Mouse (Mus musculus) lung, postnatal 10 days (tissue): ENCODE measurements around the gene Parvb.
A peak's percentile ranks its signal among the peaks of the same experiment; 100 is the strongest.
"Not testable (repeated sequence)": the region's sequence is repeated elsewhere in the genome, so short reads cannot be mapped to it uniquely, and the experiment has no call there.

ENCODE experiments used
- DNase-seq: peaks from one replicate; pipeline ENCODE4 v3.0.0; 2021

Parvb gene

DNA sequence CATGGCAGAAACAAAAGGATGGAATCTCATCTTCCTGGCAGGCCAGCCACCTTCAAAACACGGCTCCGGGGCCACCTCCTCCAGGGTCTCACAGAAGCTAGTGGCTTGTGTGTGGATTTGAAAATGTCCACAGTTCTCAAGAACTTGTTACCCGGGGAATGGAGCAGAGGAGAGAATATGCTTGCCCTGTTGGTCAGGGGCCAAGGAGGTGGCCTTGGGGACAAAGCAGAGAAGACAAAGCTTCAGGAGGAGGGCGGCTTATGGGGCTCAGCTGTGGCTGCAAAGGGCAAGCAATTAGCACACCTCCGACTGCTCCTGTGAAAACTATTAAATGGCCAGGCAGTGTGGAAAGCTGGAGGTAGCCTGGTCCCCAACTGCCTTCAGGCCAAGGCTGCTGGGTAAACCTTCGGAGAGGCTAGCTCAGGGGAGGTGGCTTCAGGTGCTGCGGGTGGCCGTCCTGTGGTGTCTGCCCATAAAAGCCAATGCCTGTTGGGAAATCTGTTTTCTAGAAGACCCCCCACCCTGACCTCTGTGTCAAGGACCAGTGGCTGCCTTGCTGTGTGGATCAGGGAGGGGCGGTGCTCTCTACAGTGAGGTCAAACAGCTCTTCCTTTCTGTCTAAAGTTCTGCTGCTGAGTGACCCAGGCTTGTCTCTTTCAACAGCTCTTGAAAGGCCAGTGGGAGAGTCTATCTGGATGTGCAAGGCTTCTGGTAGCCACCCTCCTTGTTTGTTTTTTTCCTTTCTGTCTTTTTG is 26.9 kb downstream of the Parvb start:
- DNase-seq = no peak

DNA sequence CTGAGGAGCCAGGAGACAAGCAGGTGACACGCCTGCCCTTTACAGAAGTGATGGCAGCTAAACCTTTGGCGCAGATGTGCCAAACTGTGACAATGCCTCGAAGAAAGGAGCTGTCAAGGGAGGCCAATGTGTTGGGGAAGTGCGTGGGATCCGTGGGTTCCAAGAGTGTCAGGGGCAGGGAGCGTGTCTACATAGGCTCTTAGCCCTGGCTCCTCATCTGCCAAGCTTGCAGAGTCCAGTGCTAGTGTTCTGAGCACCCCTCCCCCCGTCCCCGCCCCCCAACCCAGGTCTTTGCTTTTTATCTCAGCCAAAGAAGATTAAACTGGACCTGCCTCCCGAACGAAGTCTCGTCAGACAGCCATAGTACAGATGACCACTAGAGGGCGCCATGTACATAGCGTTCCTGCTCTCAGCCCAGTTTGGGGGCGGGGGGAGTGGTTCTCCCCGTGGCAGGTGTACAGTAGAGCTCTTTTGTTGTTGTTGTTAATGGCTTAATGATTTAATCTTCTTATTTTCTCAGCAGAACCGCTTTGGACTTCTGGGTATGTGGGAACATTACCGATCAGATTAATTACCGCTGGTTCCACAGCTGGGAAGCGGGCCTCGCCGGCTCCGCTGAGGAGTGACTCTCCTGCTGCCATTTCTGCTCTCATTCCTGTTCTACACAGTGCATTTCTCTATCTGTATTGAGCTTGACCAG is 28.4 kb downstream of the Parvb start:
- peak; percentile 82 for DNase-seq

DNA sequence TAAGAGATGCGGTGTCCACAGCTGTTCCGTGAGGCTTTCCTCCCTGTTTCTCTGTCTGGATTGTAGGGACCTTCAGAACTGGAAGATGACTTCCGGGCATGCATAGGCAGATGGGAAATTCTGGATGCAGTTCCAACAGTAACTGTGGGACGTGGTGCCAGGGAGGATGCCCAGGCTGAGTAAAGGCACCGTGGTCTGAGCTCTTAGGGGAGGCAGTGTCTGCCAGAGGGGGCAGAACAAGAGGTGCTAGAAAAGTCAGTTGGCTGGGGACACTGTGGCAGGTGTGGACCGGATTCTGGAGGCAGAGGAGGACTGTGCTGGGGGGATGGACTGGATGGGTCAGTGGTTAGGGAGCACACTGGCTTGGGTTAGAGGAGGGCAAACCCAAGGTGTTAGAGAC is 30.8 kb downstream of the Parvb start:
- DNase-seq = no peak

DNA sequence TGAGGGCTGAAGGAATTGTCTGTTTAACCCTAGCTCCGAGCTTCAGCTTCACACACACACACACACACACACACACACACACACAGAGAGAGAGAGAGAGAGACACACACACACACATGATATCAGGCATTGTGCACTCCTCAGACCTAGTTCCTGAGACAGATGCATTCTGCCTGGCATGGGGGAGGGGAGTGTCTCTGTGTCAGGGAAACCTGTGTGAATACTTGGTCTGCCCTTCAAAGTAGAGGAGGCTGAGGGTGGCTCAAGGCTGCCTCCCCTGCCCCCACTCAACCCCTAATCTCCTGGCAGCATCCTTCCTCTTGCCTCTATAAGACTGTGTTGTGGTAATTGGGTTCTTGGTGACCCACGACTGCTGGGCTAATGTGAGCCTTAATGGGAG is 31.7 kb downstream of the Parvb start:
- DNase-seq = no peak

DNA sequence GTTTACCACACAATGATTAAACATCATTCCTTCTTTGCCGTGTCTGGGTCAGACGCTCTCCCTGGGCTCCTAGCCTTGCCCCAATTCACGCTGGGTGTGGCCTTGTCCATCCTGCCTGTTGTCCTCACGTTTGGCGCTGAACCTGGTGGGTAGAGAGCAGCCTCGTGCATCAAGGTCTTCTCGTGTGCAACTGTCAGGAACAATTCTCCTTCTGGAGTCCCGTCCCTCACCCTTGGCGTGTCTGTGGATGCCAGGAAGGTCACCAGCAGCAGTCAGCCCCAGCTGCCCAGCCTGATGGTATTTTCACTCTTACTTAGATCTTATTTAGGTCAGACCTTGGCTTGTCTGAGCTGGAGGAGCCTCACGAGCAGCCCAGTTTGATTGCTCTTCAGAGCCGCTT is 33.3 kb downstream of the Parvb start:
- DNase-seq = no peak

DNA sequence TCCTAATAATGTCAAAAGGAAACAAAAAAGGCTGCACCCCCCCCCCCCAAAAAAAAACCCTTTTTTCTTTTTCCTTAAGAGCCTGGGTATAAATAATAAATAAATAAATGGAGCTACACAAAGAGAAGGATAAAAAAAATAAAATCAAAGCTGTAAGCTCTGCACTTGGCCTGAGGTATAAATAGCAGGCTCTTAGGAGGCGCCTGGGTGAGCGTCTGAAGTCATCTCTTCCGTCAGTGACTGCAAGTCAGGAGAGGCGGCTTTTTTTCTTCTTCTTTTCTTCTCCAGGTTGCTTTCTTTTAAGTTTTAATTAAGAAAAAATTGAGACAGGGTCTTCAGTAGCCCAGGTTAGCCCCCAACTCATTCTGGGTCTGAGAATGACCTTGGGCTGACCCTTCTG is 34.4 kb downstream of the Parvb start:
- no peak for DNase-seq

DNA sequence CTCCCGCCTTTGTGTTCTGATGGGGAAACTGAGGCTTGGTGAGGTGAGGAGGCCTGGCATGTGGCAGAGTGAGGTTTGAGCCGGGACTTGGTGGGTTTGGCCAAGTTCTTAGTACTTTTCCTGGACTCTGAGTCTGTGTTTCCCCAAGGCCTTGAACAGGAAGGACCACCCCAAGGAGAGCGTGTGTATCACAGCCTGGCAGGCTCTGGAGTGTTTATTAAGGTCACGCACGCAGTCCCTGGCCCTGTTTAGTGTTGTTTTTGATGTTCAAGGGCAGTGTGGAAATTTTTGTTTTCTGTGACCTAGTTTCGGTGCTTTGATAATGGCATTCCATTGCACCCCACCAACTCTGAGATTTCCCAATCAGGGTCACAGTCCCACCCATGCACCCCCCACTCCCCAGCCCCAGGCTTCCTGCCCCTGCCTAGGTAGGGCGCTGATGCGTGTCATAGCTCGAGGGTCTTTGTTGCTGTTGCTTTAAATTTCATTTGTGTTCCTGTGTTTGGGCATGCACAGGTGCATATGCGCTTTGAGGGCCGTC is 35.9 kb downstream of the Parvb start:
- no peak for DNase-seq

DNA sequence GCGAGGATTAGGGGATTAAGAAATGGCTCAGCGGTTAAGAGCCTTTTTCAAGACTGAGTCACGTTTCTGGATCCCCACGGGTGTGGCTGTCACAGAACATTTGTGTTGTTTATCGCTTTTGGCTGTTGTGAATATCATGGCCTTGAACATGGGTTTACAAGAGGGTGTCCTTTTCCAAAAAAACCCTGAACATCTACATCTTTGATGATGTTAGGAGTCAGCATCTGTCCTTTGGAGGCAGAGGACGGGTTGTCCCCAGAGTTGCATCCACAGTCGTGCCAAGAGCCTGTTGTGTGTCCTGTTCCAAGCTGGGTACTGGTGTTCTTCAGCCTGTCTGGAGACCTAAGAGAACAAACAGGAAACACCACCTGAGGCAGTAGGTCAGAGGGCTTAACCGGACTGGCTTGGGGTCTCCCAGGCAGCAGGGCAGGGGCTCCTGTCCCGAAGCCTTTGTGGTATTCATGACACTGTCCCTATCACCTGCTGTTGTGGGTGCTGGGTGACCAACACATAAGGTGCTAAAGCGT is 37.3 kb downstream of the Parvb start:
- no peak for DNase-seq

DNA sequence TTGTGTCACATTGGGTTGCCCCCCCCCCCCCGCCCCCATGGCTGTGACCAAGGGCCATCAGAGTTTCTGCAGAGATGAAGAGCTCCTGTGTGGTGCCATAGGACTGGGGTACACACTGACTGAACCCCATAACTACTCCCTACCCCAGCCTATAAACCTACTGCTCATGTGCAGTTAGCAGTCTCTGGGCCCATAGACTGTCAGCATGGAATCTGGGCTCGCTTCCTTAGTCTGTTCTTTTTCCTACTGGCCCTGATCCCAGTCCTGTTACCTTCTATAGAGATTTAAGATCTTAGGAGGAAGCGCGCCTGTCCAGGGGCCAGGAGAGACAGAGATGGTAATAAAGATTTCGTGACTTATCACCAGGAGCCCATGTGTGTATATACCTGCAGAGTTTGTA is 38.2 kb downstream of the Parvb start:
- DNase-seq = no peak

DNA sequence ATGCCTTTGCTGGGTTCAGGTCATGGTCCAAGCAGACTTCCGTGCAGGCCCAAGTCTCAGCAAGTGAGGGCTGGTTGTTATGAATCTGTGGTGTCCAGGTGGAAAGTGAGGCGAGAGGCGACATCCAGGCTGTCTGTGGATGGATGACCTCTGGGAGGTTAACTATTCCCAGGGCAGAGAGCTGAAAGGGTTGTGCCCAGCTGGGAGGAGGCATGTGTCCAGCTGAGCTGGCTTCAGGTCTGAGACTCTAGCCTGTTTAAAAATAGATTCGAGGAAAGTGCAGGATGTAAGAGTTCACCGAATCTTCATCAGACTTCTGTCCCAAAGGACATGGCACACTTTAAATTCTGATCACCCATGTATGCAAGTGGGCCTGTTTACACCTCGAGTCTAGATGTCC is 38.6 kb downstream of the Parvb start:
- no peak for DNase-seq

DNA sequence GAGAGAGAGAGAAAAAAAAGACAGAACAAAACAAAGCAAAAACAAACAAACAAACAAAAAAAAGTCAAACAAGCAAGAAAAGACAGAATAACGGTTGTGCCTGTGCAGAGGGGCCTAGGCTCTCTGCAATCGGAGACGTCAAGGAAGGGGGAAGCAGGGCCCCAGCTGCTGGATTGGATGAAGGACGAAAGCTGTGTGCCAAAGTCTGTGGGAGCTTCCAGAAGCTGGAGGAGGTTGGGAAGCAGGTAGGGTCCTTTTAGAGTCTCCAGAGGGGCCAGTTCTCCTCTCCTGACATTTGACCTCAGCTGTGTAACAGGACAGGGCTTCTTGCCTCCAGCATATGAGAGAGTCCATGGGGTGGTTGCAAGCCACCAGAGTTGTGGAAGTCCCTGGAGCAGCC is 44.2 kb downstream of the Parvb start:
- DNase-seq = no peak

DNA sequence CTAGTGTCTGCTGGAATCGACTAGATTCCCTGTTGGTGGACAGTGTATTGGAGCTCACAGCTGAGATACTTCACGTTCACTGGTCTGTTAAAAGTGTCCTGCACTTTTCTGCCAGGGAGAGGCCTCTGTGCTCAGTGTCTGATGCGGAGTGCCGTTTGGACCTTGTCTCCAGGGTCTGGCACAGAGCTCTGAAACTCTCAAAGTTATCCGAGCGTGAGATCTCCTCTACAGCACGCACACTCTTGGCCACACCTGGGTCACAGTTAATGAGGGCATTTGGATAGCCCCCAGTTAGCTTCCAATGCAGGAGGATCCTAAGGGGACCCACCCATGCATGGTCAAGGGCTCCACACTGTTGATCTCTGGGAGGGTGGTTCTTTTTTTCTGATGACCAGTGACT is 46.2 kb downstream of the Parvb start:
- no peak for DNase-seq

DNA sequence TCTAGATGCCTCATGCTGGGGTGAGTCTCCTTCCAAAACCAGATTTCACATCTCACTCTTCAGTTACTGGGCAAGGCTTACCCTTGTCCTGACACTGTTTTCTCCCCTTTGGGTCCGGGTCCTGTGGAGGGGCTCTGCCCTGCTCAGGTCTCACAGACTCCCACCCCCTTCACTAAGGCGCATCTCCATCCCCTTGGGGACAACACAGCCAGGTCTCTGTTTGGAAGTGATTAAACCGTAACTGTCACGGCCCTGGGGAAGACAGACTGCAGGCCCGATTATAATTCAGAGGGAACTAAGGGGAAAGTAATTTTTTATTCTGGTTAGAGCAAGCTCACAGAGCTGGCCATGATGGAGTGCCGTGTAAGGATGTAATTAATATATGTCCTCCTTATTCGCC is 46.8 kb downstream of the Parvb start:
- DNase-seq = no peak

DNA sequence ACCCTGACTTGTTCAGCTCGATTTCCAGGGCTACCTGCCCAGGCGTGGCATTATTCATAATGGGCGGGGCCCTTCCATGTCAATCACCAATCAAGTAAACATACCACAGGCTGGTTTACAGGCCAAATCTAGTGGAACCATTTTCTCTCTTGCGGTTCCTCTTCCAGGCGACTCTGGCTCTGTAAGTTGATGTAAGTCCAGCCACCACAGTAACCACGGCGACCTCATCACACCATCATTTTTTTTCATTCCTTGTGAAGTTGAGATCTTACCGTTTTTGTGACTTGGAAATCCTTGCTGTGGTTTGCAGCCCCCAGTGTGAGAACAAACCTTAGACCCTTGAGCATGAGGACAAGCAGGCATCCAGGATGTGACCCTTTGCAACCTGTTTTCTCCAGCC is 48.5 kb downstream of the Parvb start:
- no peak for DNase-seq

DNA sequence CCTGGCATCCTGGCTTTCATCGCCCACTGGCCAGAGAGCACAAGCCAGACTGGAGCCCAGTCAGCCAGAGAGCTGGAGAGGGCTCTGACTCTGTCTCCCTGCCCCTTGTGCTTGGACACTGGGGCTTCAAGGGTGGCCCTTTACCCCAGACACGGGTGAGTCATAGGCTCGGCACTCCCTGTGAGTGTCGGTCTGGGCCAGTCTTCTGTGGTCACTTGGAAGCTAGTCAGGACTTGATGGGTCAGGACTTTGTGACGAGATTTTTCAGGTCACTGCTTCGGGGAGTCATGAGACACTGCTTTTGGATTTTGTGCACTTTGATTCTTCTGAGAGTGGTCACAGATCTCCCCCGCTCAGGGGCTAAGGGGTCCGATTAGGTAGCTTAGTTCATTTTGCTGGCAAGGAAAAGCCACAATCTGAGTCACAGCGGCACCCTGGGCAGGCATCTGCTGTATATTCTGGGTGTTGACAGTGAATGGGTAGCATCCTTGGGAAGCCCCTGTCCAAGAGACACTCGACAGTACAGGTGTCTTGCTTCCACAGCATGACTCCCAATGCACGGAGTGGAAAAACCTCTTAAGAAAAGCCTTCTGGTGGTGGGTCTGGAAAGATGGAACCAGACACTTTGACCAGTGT is 49.0 kb downstream of the Parvb start:
- no peak for DNase-seq

DNA sequence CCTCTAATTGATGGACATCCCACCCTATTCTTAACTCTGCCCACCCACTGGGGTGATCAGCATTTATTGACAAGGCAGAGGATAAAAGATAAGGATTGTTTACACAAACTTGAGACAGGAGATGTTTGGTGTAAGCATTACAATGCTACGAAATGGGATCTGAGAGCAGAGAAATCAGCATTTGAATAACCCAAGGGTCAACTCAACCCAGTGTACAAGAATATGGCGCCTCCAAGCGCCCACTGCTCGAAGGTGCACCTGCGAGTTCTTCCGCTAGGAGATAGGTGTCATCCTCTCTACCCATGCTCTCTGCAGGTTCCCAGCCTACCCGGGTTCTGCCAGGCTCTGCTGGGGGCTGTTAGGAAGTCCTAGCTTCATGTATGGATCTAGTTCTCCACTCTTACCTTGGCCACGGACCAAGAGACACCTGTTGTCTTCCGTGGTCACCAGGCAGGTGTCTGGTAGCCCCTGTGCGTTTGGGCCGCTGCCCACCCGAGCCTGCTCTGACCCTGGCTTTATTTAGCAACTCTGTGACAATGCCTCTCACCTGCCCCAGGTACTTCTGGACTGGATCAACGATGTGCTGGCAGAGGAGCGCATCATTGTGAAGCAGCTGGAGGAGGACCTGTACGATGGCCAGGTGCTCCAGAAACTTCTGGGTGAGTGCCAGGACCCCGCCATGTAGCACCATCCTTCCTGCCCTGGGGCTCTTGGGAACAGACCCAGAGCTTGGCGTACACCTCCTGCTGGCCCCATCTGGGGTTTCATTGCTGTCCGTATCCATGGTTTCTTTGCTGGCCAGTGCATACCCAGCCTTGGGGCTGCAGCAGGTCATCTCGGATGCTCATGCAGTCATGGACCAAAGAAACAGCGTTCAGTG is 50.6 kb downstream of the Parvb start:
- no peak for DNase-seq

DNA sequence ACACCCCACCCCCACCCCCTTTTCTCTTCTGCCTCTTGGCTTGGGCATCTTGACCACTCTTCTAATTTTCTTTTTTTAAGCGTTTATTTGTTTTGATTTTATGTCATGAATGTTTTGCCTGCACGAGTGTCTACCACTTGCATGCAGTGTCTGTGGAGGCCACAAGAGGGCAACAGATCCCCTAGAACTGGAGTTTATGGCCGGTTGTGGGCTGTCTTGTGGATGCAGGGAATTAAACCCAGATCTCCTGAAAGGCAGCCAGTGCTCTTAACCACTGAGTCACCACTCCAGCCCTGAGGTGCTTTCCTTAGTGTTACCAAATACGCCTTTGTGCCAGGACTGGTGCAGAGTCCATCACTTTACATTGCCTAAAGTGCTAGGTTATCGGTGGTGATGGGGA is 52.2 kb downstream of the Parvb start:
- DNase-seq = peak; percentile 54

DNA sequence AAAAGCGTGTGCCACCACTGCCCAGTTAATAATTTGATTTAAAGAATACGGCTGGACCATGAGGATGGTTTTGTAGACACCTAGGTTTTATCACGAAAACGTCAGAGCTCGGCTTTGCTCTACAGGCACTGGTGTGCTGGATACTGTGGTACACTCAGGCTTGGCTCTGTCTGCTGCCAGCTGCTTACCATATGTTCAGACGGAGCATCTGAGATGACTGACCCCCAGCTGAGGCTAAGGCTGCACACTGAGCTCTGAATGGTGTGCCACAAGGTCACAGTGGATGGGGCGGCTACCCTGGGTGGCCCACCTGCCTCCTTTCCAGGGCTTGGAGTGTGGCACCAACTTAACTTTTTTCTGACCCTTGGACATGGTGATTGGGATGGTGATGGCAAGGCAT is 53.6 kb downstream of the Parvb start:
- DNase-seq = no peak

DNA sequence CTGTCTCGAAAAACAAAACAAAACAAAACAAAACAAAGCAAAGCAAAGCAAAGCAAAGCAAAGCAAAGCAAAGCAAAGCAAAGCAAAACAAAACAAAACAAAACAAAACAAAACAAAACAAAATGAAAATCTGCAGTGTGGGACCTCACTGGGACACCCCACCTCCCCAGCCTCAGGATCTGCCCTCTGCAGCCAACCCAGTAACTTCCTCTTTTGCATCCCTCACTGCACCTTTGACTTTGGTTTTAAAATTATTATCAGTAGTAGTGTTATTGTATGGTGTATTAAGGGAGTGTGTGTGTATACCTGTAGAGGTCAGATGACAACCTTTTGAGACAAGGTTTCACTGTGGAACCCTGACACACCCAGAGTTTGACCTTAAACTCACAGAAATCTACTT is 57.1 kb downstream of the Parvb start:
- not testable (repeated sequence) for DNase-seq

DNA sequence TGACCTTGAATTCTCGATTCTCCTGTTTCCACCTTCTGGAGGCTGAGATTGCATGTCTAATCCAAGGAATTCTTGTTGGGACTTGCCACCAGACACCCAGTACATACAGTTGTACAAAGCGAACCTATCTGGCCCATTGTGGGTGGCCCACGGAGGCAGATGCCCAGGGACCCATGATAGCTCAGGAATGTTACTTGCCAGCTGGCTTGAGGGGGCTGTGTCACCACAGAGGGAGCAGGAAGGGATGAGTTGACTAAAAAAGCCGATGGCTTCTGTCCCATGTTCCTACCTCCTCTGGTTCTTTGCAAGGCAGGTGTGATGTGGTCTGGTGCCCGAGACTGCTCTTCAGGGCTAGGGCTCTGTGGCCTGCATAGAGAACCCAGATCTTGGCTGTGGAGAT is 59.3 kb downstream of the Parvb start:
- DNase-seq = no peak

DNA sequence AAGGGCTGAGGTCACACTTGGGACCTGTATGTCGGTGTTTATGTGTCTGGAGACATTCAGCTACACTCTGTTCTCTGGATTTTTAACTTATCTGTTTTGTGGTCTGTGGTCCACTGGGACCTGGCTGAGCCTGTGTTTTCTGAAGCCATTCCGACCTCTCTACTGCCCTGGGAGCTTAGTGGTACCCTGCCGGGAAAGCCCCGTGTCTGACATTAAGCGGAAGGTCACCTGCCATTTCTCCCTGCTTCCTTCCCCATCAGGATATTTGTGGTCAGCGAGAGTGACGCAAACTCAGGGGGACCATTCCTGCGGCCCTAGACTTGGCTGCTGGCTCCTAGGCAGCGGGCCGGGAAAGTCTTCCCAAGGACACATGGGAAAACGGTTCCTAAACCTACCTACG is 61.7 kb downstream of the Parvb start:
- no peak for DNase-seq

DNA sequence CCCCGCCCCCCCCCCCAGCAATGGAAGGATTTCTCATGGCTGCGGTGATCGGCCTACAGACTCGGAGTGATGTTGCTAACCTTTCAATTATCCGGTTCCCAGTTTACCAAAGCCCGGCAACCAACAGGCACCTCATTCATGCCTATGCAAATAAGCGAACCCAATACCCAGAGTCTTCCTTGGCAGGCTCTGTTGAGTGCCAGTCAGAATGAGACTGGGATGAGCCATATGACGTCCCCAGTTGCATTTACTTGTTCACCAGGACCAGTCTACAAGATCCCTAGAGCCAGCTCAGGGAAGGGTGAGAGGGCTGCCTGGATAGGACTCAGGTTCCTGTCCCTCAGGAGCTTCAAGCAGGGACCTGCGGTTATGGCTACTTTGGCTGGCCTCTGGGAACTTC is 62.5 kb downstream of the Parvb start:
- DNase-seq = no peak

DNA sequence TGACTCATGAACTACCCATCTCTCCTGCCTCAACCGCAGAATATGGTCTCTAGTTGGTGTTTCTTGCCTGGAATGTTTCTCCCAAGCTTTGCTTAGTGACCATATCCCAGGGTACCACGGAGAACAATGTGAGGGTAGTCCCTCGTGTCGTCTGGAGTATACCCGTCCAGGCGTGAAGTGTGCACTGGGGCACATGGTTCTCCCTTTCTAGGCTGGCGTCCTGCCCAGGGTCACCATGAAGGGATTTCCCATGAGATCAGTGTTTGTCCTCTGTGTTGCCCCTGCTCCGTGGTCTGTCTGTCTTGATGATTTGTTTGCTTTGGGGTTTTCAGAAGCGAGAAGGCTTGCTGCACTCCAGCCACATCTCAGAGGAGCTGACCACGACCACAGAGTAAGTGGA is 63.4 kb downstream of the Parvb start:
- DNase-seq = no peak
